1 mouse cellular context compared by ENCODE assay signal in the genomic region with DNA sequence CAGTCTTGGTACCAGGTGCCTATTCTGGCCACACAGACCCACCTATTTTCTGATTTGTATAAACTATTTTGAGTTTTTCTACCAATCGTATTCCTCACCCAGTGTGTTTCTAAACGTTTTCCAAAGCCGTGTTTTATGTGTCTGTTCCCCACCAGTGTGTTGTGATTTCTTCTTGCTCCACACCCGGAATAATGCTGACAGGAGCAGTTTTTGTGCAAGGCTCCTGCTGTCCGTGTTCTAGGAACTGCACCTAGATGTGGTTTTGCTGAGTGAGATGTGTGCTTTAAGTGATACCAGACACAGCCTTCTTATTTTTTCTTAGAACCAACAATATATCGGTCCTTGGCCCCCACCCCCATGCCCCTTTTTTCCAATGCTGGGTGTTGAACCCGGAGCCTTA.
A peak's percentile ranks its signal among the peaks of the same experiment; 100 is the strongest.
TF ChIP-seq lines count a peak whose summit lies in the region.

No protein-coding gene starts in this region.

TF ChIP-seq in CH12.LX, 34 proteins besides CTCF, POLR2A, EP300 and RAD21:
- TF ChIP-seq MAFK (IDR thresholded peaks at IDR 0.05; ENCODE audit: insufficient replicate concordance, low read length) (0 out of 2 replicates have a peak, but pooled peaks have one; percentile 36), GABPA (IDR thresholded peaks at IDR 0.05; ENCODE audit: insufficient replicate concordance, low read depth, low read length) (no peak), ZNF384 (IDR thresholded peaks at IDR 0.05; ENCODE audit: low read depth, low read length) (no peak)
